Mouse (Mus musculus): Measurements from ENCODE around the gene Arhgap44.

The Arhgap44 gene

GRCm38 (mm10) chr11:65162767-65163120 lies at the start of gene Arhgap44:
Arhgap44 (minus strand) TSS chr11:65162961.
- peak; percentile 79 for DNase-seq

- DNase-seq, result no peak
These were observed 48.9 kb upstream of the Arhgap44 start for GRCm38 (mm10) chr11:65211701-65212100.

GRCm38 (mm10) chr11:65209441-65209840 lies 46.7 kb upstream of the Arhgap44 start:
- no peak for DNase-seq

GRCm38 (mm10) chr11:65205306-65205705 lies 42.5 kb upstream of the Arhgap44 start:
- DNase-seq, result no peak

- no peak for DNase-seq
These were observed 41.9 kb upstream of the Arhgap44 start for GRCm38 (mm10) chr11:65204651-65205050.

- no peak for DNase-seq
These were observed 40.3 kb upstream of the Arhgap44 start for GRCm38 (mm10) chr11:65203020-65203419.

GRCm38 (mm10) chr11:65202236-65202635 lies 39.5 kb upstream of the Arhgap44 start:
- no peak for DNase-seq

GRCm38 (mm10) chr11:65198026-65198425 lies 35.3 kb upstream of the Arhgap44 start:
- no peak for DNase-seq

- peak; percentile 77 for DNase-seq
These were observed 34.5 kb upstream of the Arhgap44 start for GRCm38 (mm10) chr11:65197280-65197679.

GRCm38 (mm10) chr11:65186974-65187373 lies 24.2 kb upstream of the Arhgap44 start:
- DNase-seq, result no peak

- DNase-seq, result no peak
These were observed 22.4 kb upstream of the Arhgap44 start for GRCm38 (mm10) chr11:65185114-65185513.

GRCm38 (mm10) chr11:65170121-65170750 lies 7.5 kb upstream of the Arhgap44 start:
- no peak for DNase-seq

GRCm38 (mm10) chr11:65161881-65162766 lies 637 bp downstream of the Arhgap44 start:
- peak; percentile 24 for DNase-seq

- DNase-seq, result no peak
These were observed 1.5 kb downstream of the Arhgap44 start for GRCm38 (mm10) chr11:65160991-65161880.

- no peak for DNase-seq
These were observed 3.0 kb downstream of the Arhgap44 start, which contains the start of gene 1700086D15Rik for GRCm38 (mm10) chr11:65159791-65160190. 1700086D15Rik (minus strand) TSS chr11:65159891.

GRCm38 (mm10) chr11:65158658-65158990 lies 4.1 kb downstream of the Arhgap44 start:
- no peak for DNase-seq

GRCm38 (mm10) chr11:65157966-65158657 lies 4.6 kb downstream of the Arhgap44 start:
- no peak for DNase-seq

GRCm38 (mm10) chr11:65153006-65153405 lies 9.8 kb downstream of the Arhgap44 start:
- no peak for DNase-seq

GRCm38 (mm10) chr11:65148441-65148840 lies 14.3 kb downstream of the Arhgap44 start:
- no peak for DNase-seq

- no peak for DNase-seq
These were observed 19.8 kb downstream of the Arhgap44 start for GRCm38 (mm10) chr11:65142838-65143417.

GRCm38 (mm10) chr11:65139030-65139429 lies 23.7 kb downstream of the Arhgap44 start:
- no peak for DNase-seq

- DNase-seq, result no peak
These were observed 25.6 kb downstream of the Arhgap44 start for GRCm38 (mm10) chr11:65137145-65137652.
